Comparison of ENCODE assay signal across 18 mouse cellular contexts in genomic region chr17:6131083-6131482, GRCm38 (mm10). TPM values are rescaled to one million over a fixed set of nuclear protein-coding genes. Genes with fewer than 3 reads are reported as not detected.
DNase-seq lines count a peak whose midpoint lies in the region; ATAC-seq and TF ChIP-seq lines count a peak whose summit lies in the region.
"Had no signal": no experiment of that assay in that cellular context is flagged by ENCODE, and none has a peak within 500 bp of the region (broad histone marks: within the 10 kb centered on the region; RNA-seq: fewer than 3 reads in every experiment).

No protein-coding gene starts in this region.

- H3K36me3 ChIP-seq in forebrain, embryonic 13.5 days (ENCODE audit: poor library complexity, severe bottlenecking) = peaks cover 18% of the 10 kb centered on the region

- H3K4me1 ChIP-seq in embryonic fibroblast, embryonic 13.5 days (ENCODE audit: control insufficient read depth, insufficient read depth, low read length) = peaks cover 7% of the 10 kb centered on the region; the same call in 1 of the 2 replicates
- no peaks in the 10 kb centered on the region for H3K4me1 ChIP-seq in forebrain, embryonic 13.5 days
- H3K4me1 ChIP-seq: embryonic facial prominence, embryonic 12.5 days had no signal

- intact Hi-C loops in gastrocnemius, adult 2 months (cut with DNase I) = no loop called here
- intact Hi-C loops in left cerebral cortex, postnatal 25 days (cut with DNase I) = no loop called here

- no peak for DNase-seq in gastrocnemius, adult 2 months
- DNase-seq in gastrocnemius, postnatal 25 days = no peak
- DNase-seq in 416B (ENCODE audit: low read depth) = peak; percentile 55
- DNase-seq in neural tube, embryonic 10.5 days (ENCODE audit: extremely low spot score, low spot score) = no peak
- no peak for DNase-seq in left cerebral cortex, postnatal 25 days (ENCODE audit: low spot score in 2 of 2)
- DNase-seq: adrenal gland, postnatal 14 days; cerebellum, adult 11-12 months; cerebellum, postnatal 10 days; gastrocnemius, postnatal 36 days; heart, postnatal 36 days; kidney, adult 2 months had no signal

- no peak for TF ChIP-seq CTCF in gastrocnemius, adult 2 months (IDR thresholded peaks at IDR 0.05)
- TF ChIP-seq CTCF in embryonic fibroblast, embryonic 13.5 days (IDR thresholded peaks at IDR 0.05; ENCODE audit: borderline replicate concordance, insufficient read depth, low read length) = no peak

- H3K4me3 ChIP-seq in gastrocnemius, adult 2 months = no peak overlapping the region
- no peak overlapping the region for H3K4me3 ChIP-seq in embryonic fibroblast, embryonic 13.5 days (ENCODE audit: insufficient read depth, low read length)
- no peak overlapping the region for H3K4me3 ChIP-seq in forebrain, embryonic 13.5 days
- H3K4me3 ChIP-seq: embryonic facial prominence, embryonic 12.5 days; heart, embryonic 13.5 days; hindbrain, embryonic 15.5 days had no signal

- H3K9me3 ChIP-seq in forebrain, embryonic 13.5 days (replicated peaks) = no peaks in the 10 kb centered on the region
- H3K9me3 ChIP-seq: embryonic facial prominence, embryonic 12.5 days; heart, embryonic 13.5 days; hindbrain, embryonic 15.5 days had no signal

- no peak for ATAC-seq in forebrain, embryonic 13.5 days
- ATAC-seq: forebrain, embryonic 14.5 days; intestine, embryonic 16.5 days had no signal

- H3K27ac ChIP-seq in gastrocnemius, adult 2 months = peak overlapping the region; percentile 63
- peak overlapping the region; percentile 85 for H3K27ac ChIP-seq in embryonic fibroblast, embryonic 13.5 days (ENCODE audit: insufficient read depth, low read length)
- no peak overlapping the region for H3K27ac ChIP-seq in forebrain, embryonic 13.5 days
- H3K27ac ChIP-seq: embryonic facial prominence, embryonic 12.5 days; heart, embryonic 13.5 days; hindbrain, embryonic 15.5 days had no signal

- no peaks in the 10 kb centered on the region for H3K27me3 ChIP-seq in forebrain, embryonic 13.5 days
- H3K27me3 ChIP-seq: embryonic facial prominence, embryonic 12.5 days; heart, embryonic 13.5 days; hindbrain, embryonic 15.5 days had no signal

- TF ChIP-seq POLR2A in embryonic fibroblast, embryonic 13.5 days (IDR thresholded peaks at IDR 0.05; ENCODE audit: low read depth, low read length) = no peak

- no peak overlapping the region for H3K4me2 ChIP-seq in forebrain, embryonic 13.5 days
- H3K4me2 ChIP-seq: embryonic facial prominence, embryonic 12.5 days; heart, embryonic 13.5 days; hindbrain, embryonic 15.5 days had no signal

- H3K9ac ChIP-seq in forebrain, embryonic 13.5 days = no peak overlapping the region
- H3K9ac ChIP-seq: embryonic facial prominence, embryonic 12.5 days; heart, embryonic 13.5 days; hindbrain, embryonic 15.5 days had no signal

- WGBS in forebrain, embryonic 13.5 days = over 99% methylated on average over 3 of the region's 3 CpGs

RNA-seq across cellular contexts. Expression of gene Tulp4, which starts 24.8 kb away (rescaled TPM):
- 100 to 1,000 TPM; 111 to 124 TPM for total RNA-seq in gastrocnemius, adult 2 months (2021)
- total RNA-seq in gastrocnemius, postnatal 25 days (2021) = 100 to 1,000 TPM in 1 of 2 experiments, 10 to 100 TPM in 1; 95.2 to 117 TPM
- 164 and 243 TPM in 2 replicates for polyA plus RNA-seq in embryonic fibroblast, embryonic 13.5 days (2011; ENCODE audit: insufficient read length, low read depth, missing spikeins)
- 132 and 156 TPM in 2 replicates for polyA plus RNA-seq in forebrain, embryonic 13.5 days (2015; fragmentation: Nextera tagmentation; extraction: Ambion mirVana)
- 100 to 1,000 TPM; 263 to 279 TPM for total RNA-seq in left cerebral cortex, postnatal 25 days (2021)

RNA-seq across cellular contexts. Expression of gene Gtf2h5, which starts 51.5 kb away (rescaled TPM):
- 10 to 100 TPM; 50.5 to 52.7 TPM for total RNA-seq in gastrocnemius, adult 2 months (2021)
- total RNA-seq in gastrocnemius, postnatal 25 days (2021) = 10 to 100 TPM; 45.1 to 49.0 TPM
- polyA plus RNA-seq in embryonic fibroblast, embryonic 13.5 days (2011; ENCODE audit: insufficient read length, low read depth, missing spikeins) = 69.2 and 75.1 TPM in 2 replicates
- polyA plus RNA-seq in forebrain, embryonic 13.5 days (2015; fragmentation: Nextera tagmentation; extraction: Ambion mirVana) = 196 and 225 TPM in 2 replicates
- 100 to 1,000 TPM; 117 to 120 TPM for total RNA-seq in left cerebral cortex, postnatal 25 days (2021)

RNA-seq across cellular contexts. Expression of gene Serac1, which starts 51.5 kb away (rescaled TPM):
- total RNA-seq in gastrocnemius, adult 2 months (2021) = 1 to 10 TPM; 6.5 to 7.3 TPM
- 1 to 10 TPM; 5.2 to 5.4 TPM for total RNA-seq in gastrocnemius, postnatal 25 days (2021)
- polyA plus RNA-seq in embryonic fibroblast, embryonic 13.5 days (2011; ENCODE audit: insufficient read length, low read depth, missing spikeins) = 4.5 and 4.7 TPM in 2 replicates
- polyA plus RNA-seq in forebrain, embryonic 13.5 days (2015; fragmentation: Nextera tagmentation; extraction: Ambion mirVana) = 10.9 and 12.6 TPM in 2 replicates
- total RNA-seq in left cerebral cortex, postnatal 25 days (2021) = 10 to 100 TPM; 17.1 to 18.7 TPM
